Mouse (Mus musculus) embryonic fibroblast, embryonic 13.5 days (primary cell): Measurements from ENCODE around the gene Rnf167. TPM values are rescaled to one million over a fixed set of nuclear protein-coding genes. Genes with fewer than 3 reads are reported as not detected.
A peak's percentile ranks its signal among the peaks of the same experiment; 100 is the strongest.

ENCODE experiments used
- H3K27ac ChIP-seq: 2 replicates; pipeline ENCODE4 v1.5.1; 2012; ENCODE audit warnings: low read length, control low read depth, inconsistent platforms; ENCODE audit not compliant: insufficient read depth
- H3K4me1 ChIP-seq: 2 replicates; pipeline ENCODE4 v1.6.1; 2011; ENCODE audit warnings: low read length; ENCODE audit not compliant: control insufficient read depth, insufficient read depth
- H3K4me3 ChIP-seq: 2 replicates; pipeline ENCODE4 v1.5.1; 2011; ENCODE audit warnings: mild to moderate bottlenecking, control low read depth, low read length; ENCODE audit not compliant: insufficient read depth
- CTCF ChIP-seq: IDR thresholded peaks from 2 replicates; pipeline ENCODE4 v1.5.1; 2011; ENCODE audit warnings: mild to moderate bottlenecking, control low read depth, low read length, moderate library complexity, borderline replicate concordance; ENCODE audit not compliant: insufficient read depth
- POLR2A ChIP-seq: IDR thresholded peaks from 2 replicates; pipeline ENCODE4 v1.6.1; 2011; ENCODE audit warnings: low read depth, mild to moderate bottlenecking, control low read depth, low read length, moderate library complexity
- polyA plus RNA-seq: library from polyadenylated mRNA; stranded (reverse); fragments of >200 nt; gene quantifications from 2 replicates; pipeline ENCODE4 v1.2.4, GENCODE M21; 2011; ENCODE audit warnings: low read depth; ENCODE audit not compliant: missing spikeins, insufficient read length

Gene Rnf167
- polyA plus RNA-seq, 1 experiment: 19.5 TPM

DNA sequence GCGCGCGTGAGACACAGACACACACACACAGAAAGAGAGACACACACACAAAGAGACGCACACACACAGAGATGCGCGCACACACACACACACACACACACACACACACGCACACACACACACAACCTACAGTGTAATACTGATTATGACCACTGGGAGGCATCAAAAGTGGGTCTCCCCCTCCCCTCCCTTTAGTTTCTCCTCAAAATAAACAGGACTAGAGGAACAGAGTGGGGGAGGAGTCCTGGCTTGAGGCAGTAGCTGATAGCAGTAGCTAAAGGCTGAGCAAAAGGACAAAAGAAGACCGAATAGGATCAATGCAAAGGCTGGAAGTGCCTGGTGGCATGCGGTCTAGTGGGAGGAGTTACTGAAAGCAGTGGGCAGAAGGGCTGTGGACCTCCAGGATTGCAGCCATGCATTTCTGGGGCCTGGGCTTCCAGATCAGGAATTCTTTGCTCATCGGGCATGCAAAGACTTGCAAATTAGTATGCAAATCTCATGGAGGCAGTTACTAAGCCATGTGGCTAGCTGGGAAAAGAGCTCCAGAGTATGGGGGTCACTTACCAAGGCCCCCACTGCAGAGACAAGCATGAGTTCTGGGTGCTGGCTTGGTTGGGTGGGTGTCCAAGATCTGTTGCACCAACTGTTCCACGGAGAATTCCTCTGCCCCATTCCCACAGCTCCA, 35.0 kb downstream of the Rnf167 start:
- no peak overlapping the region for H3K27ac ChIP-seq
- no peaks in the 10 kb centered on the region for H3K4me1 ChIP-seq
- peak; percentile 21; the same call in 1 of the 2 replicates for TF ChIP-seq CTCF
- TF ChIP-seq POLR2A: no peak
- H3K4me3 ChIP-seq: no peak overlapping the region

- H3K4me3 ChIP-seq: no peak overlapping the region
- H3K4me1 ChIP-seq: no peaks in the 10 kb centered on the region
- no peak overlapping the region for H3K27ac ChIP-seq
- TF ChIP-seq POLR2A (no peak), CTCF (no peak)
Measured at GRCm38 (mm10) chr11:70683640-70684039, 36.6 kb downstream of the Rnf167 start.

GRCm38 (mm10) chr11:70686901-70687566, 40.0 kb downstream of the Rnf167 start:
- H3K4me3 ChIP-seq: peak overlapping the region; percentile 38

GRCm38 (mm10) chr11:70687601-70688199, 40.7 kb downstream of the Rnf167 start, which contains the start of gene Camta2:
TSS of gene Camta2 (minus strand) at chr11:70688105.
- Histone ChIP-seq H3K4me3 (peak within 1 kb of the TSS; percentile 38), H3K4me1 (no peaks in the 10 kb centered on the region; the same call in 1 of the 2 replicates), H3K27ac (peak within 1 kb of the TSS; percentile 71)
- TF ChIP-seq CTCF (peak; percentile 38; the same call in 1 of the 2 replicates), POLR2A (peak; percentile 88)

More at GRCm38 (mm10) chr11:70686901-70687566, 40.0 kb downstream of the Rnf167 start:
- H3K4me1 ChIP-seq: no peaks in the 10 kb centered on the region; the same call in 1 of the 2 replicates
- TF ChIP-seq CTCF (no peak), POLR2A (no peak)
- H3K27ac ChIP-seq: 0 out of 2 replicates have a peak overlapping the region, but pooled peaks have one; percentile 6

GRCm38 (mm10) chr11:70688372-70688771, 41.3 kb downstream of the Rnf167 start:
- peak overlapping the region; percentile 71 for H3K27ac ChIP-seq

DNA sequence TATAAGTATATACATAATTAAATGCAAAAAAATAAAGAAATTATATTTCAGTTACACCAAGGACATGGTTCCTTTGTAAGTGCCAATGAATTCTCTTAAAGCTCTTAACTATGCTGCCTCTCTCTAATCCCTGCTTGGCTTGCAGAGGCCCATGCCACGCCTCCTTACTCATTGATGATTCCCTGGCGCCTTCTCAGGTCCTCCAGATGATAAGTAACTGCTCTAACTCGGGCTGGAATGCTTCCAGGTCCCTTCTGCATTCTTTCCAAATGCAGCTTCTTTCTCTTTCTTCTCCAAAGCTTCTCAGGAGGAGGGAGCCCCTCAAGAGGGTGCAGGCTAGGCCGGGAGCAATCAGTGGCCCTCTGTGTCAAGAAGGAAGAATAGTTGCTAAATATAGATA, 42.5 kb downstream of the Rnf167 start:
- no peak overlapping the region for H3K27ac ChIP-seq
- no peaks in the 10 kb centered on the region; the same call in 1 of the 2 replicates for H3K4me1 ChIP-seq
- H3K4me3 ChIP-seq: no peak overlapping the region
- TF ChIP-seq CTCF (no peak), POLR2A (no peak)

More at GRCm38 (mm10) chr11:70688372-70688771, 41.3 kb downstream of the Rnf167 start:
- Histone ChIP-seq H3K4me1 (no peaks in the 10 kb centered on the region; the same call in 1 of the 2 replicates), H3K4me3 (peak overlapping the region; percentile 38)
- TF ChIP-seq POLR2A (no peak; the same call in 1 of the 2 replicates), CTCF (no peak)

- no peak overlapping the region for H3K27ac ChIP-seq
- H3K4me1 ChIP-seq: no peaks in the 10 kb centered on the region; the same call in 1 of the 2 replicates
- no peak for TF ChIP-seq POLR2A
- TF ChIP-seq CTCF: no peak
- H3K4me3 ChIP-seq: no peak overlapping the region
Measured at GRCm38 (mm10) chr11:70693504-70693903, 46.5 kb downstream of the Rnf167 start.

- H3K4me3 ChIP-seq: no peak overlapping the region
- TF ChIP-seq CTCF: no peak
- no peak for TF ChIP-seq POLR2A
- no peaks in the 10 kb centered on the region for H3K4me1 ChIP-seq
- H3K27ac ChIP-seq: no peak overlapping the region
Measured at GRCm38 (mm10) chr11:70697376-70697775, 50.3 kb downstream of the Rnf167 start.

GRCm38 (mm10) chr11:70699051-70699450, 52.0 kb downstream of the Rnf167 start:
- Histone ChIP-seq H3K27ac (no peak overlapping the region), H3K4me1 (no peaks in the 10 kb centered on the region), H3K4me3 (no peak overlapping the region)
- TF ChIP-seq CTCF (no peak), POLR2A (no peak)
